Mouse (Mus musculus): ENCODE data around the gene Rogdi. TPM values are rescaled to one million over a fixed set of nuclear protein-coding genes. Genes with fewer than 3 reads are reported as not detected.
A peak's percentile ranks its signal among the peaks of the same experiment; 100 is the strongest.

Rogdi gene
- polyA plus RNA-seq, 1 experiment from 2014 or later = 54.9 TPM

DNA sequence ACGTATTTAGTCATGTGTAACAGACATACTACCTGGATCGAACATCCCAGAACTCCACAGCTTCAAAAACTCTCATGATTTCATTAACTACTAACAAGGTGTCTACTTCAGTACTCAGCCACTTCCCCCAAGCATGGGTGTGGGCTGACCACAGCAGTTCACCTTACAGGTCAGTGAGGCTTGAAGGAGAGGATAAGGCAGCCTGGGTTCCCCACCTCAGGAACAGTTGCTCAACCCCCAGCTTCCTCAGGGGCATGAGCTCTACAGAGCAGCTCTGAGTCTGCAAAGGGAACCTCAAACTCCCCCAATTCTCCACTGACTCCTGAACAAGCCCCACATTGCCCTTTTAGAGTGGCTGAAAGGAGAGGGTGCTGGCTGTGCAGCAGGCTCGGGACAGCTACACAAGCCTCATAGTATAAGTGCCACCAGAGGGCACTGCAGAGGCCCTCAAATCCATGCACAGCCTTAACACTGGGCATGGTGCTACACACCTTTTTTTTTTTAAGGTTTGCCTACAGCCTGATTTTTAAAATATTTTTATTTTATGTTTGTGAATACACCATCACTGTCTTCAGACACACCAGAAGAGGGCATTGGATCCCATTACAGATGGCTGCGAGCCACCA lies 33.5 kb downstream of the Rogdi start:
- H3K27me3 ChIP-seq (replicated peaks) = no peaks in the 10 kb centered on the region
- H3K4me2 ChIP-seq = no peak overlapping the region
- H3K36me3 ChIP-seq = no peaks in the 10 kb centered on the region
- no peaks in the 10 kb centered on the region for H3K9me3 ChIP-seq
- ATAC-seq (ENCODE audit: insufficient read depth, low FRiP score, low read depth) = 0 out of 2 replicates have a peak, but pooled peaks have one; percentile 47
- H3K27ac ChIP-seq = no peak overlapping the region
- H3K4me1 ChIP-seq = no peaks in the 10 kb centered on the region
- WGBS = 72% methylated on average over 4 of the region's 4 CpGs
- no peak overlapping the region for H3K4me3 ChIP-seq (replicated peaks)
- H3K9ac ChIP-seq = no peak overlapping the region

DNA sequence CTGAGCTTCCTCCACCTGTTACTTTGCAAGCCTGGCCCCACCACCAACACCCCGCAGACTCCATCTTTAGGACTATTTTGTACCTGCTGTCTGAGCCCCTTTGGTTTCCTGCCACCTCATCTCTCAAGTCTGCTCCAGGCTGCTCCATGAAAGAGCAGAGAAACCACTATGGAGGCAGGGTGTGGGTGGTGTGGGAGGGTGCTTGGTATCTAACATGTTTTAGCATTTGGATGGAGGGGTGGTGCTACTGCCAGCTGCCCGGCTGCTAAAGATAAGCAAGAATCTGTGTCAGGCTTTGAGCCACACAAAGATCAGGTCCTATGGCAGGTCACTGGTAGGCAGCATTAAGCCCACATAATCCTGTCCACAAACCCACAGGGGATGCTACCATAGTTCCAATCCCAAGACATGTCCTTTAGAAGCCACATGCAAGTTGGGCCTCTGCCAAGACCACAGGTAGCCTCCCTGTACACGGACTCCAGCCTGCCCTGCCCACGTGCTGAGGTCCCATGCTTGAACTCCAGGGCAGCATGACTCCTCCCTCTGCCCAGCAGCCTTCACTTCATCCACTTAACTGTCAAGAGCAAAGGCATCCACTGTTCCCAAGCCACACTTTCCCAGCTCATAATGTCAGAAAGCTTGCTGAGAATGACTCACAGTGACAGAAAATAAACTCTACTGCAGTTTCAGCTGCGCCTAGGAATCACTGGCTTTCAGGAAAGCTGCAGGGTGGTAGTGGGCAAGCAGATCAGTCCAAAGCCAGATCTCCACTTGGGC lies 34.9 kb downstream of the Rogdi start:
- no peaks in the 10 kb centered on the region for H3K27me3 ChIP-seq (replicated peaks)
- H3K9ac ChIP-seq = no peak overlapping the region
- H3K27ac ChIP-seq = no peak overlapping the region
- no peaks in the 10 kb centered on the region for H3K36me3 ChIP-seq
- no peaks in the 10 kb centered on the region for H3K4me1 ChIP-seq
- H3K4me3 ChIP-seq (replicated peaks) = no peak overlapping the region
- H3K4me2 ChIP-seq = no peak overlapping the region
- 43% methylated on average over 5 of the region's 5 CpGs for WGBS
- 0 out of 2 replicates have a peak, but pooled peaks have one; percentile 21 for ATAC-seq (ENCODE audit: insufficient read depth, low FRiP score, low read depth)
- H3K9me3 ChIP-seq = no peaks in the 10 kb centered on the region

DNA sequence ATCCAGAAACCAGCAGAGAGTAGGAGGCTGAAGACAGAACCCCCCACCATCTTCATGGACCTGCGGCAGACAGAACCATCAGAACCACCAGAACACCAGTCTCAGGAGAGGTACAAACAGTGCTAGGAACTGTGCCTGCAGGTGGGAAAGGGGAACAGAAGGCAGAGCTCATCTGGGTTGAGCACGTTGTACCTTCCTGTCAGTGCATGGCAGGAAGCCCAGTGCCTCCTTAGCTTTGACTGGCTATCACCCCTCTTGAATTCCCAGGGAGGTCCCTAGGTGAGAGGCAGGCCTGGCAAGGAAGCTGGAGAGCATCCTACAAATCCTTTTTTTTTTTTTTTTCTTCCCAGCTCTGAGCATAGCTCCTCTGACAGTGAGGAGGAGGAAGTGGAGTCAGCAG lies 37.2 kb downstream of the Rogdi start:
- no peak overlapping the region for H3K4me2 ChIP-seq
- no peaks in the 10 kb centered on the region for H3K27me3 ChIP-seq (replicated peaks)
- no peak overlapping the region for H3K4me3 ChIP-seq (replicated peaks)
- H3K27ac ChIP-seq = no peak overlapping the region
- WGBS = 62% methylated on average over 2 of the region's 2 CpGs
- no peaks in the 10 kb centered on the region for H3K4me1 ChIP-seq
- no peak for ATAC-seq (ENCODE audit: insufficient read depth, low FRiP score, low read depth)
- H3K9me3 ChIP-seq = no peaks in the 10 kb centered on the region
- no peaks in the 10 kb centered on the region for H3K36me3 ChIP-seq
- no peak overlapping the region for H3K9ac ChIP-seq

DNA sequence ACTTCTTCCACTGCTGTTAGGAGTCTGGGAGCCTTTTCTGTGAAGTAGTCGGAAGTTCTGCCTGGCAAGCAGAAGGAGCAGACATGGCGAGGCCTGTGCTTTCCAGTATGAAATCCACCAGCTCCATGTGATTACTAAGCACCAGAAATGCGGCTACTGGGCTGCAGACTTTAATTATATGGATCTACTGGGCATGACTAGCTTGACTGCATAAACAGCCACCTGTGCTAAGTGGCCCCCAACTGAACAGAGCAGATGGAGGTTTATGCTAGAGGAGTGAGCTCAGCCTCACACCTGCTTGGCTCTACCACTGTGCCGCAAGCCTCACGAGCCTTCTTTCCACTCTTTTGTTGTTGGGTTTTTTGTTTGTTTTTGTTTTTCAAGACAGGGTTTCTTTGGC lies 38.8 kb downstream of the Rogdi start:
- H3K27ac ChIP-seq = no peak overlapping the region
- no peaks in the 10 kb centered on the region for H3K27me3 ChIP-seq (replicated peaks)
- H3K4me2 ChIP-seq = no peak overlapping the region
- 90% methylated on average over 5 of the region's 5 CpGs for WGBS
- H3K4me1 ChIP-seq = no peaks in the 10 kb centered on the region
- ATAC-seq (ENCODE audit: insufficient read depth, low FRiP score, low read depth) = no peak
- H3K9me3 ChIP-seq = no peaks in the 10 kb centered on the region
- H3K36me3 ChIP-seq = no peaks in the 10 kb centered on the region
- no peak overlapping the region for H3K9ac ChIP-seq
- H3K4me3 ChIP-seq (replicated peaks) = no peak overlapping the region

- Histone ChIP-seq H3K27me3 (replicated peaks) (no peaks in the 10 kb centered on the region), H3K36me3 (no peaks in the 10 kb centered on the region), H3K9ac (no peak overlapping the region), H3K4me1 (no peaks in the 10 kb centered on the region), H3K27ac (no peak overlapping the region), H3K9me3 (no peaks in the 10 kb centered on the region), H3K4me3 (replicated peaks) (no peak overlapping the region), H3K4me2 (no peak overlapping the region)
- no peak for ATAC-seq (ENCODE audit: insufficient read depth, low FRiP score, low read depth)
- 62% methylated on average over 4 of the region's 4 CpGs for WGBS
These were observed 41.7 kb downstream of the Rogdi start for GRCm38 (mm10) chr16:4971626-4972025.

DNA sequence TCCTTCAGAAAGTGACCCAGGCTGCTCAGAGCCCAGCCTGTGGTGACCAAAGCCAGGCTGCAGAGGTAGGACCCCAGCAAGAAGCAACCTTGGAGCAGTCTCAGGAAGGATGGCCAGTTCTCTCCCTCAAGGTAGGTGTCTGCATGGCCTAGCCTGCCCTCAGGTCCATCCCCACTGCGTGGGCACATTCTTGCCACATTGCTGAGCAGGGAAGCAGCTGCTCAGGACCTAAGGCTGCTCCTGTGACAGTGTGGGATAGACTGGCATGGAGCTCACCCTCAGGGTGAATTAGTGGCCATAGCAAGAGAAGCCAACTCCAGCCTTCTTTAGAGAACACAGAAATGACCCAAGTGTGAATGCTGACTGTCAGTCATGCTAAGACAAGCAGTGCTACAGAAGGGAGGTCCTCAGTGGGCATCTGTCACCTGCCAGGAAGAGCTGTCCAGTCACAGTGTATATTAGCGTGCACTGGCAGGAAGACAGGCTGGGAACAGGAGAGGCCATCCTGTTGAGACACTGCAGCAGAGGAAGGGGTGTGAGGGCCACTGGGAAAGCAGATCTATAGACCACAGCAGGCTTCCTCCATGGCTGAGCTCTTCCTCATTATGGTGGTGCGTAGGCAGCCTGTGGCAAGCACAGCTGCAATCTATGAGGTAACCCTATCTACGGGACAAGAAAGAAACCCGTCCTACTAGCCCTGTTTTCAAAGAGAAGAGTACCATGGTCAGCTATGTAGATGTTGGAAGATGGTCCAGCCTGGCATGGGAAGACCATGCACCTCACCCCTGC lies 44.1 kb downstream of the Rogdi start:
- 77% methylated on average over 5 of the region's 5 CpGs for WGBS
- Histone ChIP-seq H3K27me3 (replicated peaks) (no peaks in the 10 kb centered on the region), H3K27ac (no peak overlapping the region), H3K9me3 (no peaks in the 10 kb centered on the region), H3K9ac (no peak overlapping the region), H3K4me1 (peaks cover 4% of the 10 kb centered on the region), H3K4me2 (no peak overlapping the region), H3K36me3 (no peaks in the 10 kb centered on the region), H3K4me3 (replicated peaks) (no peak overlapping the region)
- no peak for ATAC-seq (ENCODE audit: insufficient read depth, low FRiP score, low read depth)

- ATAC-seq (ENCODE audit: insufficient read depth, low FRiP score, low read depth) = no peak
- Histone ChIP-seq H3K9me3 (no peaks in the 10 kb centered on the region), H3K27me3 (replicated peaks) (no peaks in the 10 kb centered on the region), H3K4me2 (no peak overlapping the region), H3K27ac (no peak overlapping the region), H3K4me3 (replicated peaks) (no peak overlapping the region), H3K4me1 (peaks cover 5% of the 10 kb centered on the region), H3K9ac (no peak overlapping the region), H3K36me3 (no peaks in the 10 kb centered on the region)
- 83% methylated on average over 3 of the region's 3 CpGs for WGBS
These were observed 44.9 kb downstream of the Rogdi start for GRCm38 (mm10) chr16:4968426-4968825.

- no peak overlapping the region for H3K27ac ChIP-seq
- H3K4me2 ChIP-seq = no peak overlapping the region; the same call in 1 of the 2 replicates
- no peaks in the 10 kb centered on the region for H3K27me3 ChIP-seq (replicated peaks)
- no peak overlapping the region for H3K9ac ChIP-seq
- no peaks in the 10 kb centered on the region for H3K36me3 ChIP-seq
- H3K9me3 ChIP-seq = no peaks in the 10 kb centered on the region
- H3K4me3 ChIP-seq (replicated peaks) = peak overlapping the region; percentile 98; the same call in 1 of the 2 replicates
- no peak for ATAC-seq (ENCODE audit: insufficient read depth, low FRiP score, low read depth)
- peaks cover 15% of the 10 kb centered on the region for H3K4me1 ChIP-seq
- 81% methylated on average over 8 of the region's 8 CpGs for WGBS
These were observed 47.8 kb downstream of the Rogdi start for GRCm38 (mm10) chr16:4965392-4966129.

DNA sequence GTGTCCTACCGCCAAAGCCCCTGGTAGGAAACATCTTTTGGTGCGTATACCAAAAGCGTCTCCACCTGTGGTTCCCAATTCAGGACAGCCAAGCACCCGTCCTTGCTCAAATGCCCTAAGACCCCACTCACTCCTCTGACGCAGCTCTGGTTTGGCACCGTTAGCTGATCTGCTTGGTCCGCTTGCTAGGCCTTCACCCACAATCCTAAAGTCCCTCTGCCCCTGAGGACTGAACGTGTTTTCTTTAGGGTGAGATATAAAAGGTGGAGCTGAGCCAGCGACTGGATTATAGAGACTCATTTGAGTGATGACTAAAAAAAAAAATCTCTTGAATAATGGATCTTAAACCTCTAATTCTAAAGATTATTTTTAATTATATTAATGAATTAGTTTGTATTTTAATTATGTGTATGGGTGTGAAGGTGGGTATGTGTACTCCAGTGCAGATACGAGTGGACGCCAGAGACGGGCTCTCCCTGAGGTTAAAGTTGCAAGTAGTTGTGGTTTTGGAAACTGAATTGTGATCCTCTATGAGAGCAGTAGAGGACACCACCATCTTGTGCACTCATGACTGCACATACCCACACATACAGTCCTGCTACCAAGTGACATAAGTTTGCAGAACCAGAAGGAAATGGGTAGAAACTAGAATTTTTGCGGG lies 48.5 kb downstream of the Rogdi start:
- ATAC-seq (ENCODE audit: insufficient read depth, low FRiP score, low read depth) = no peak

GRCm38 (mm10) chr16:4963797-4964709 lies 49.3 kb downstream of the Rogdi start, which contains the start of gene Anks3:
TSS of gene Anks3 (minus strand) at chr16:4964205.
- under 1% methylated on average over 74 of the region's 76 CpGs for WGBS
- ATAC-seq (ENCODE audit: insufficient read depth, low FRiP score, low read depth) = peak; percentile 97
- H3K4me2 ChIP-seq = peak within 1 kb of the TSS; percentile 86
- peaks cover 15% of the 10 kb centered on the region for H3K4me1 ChIP-seq
- H3K27ac ChIP-seq = peak within 1 kb of the TSS; percentile 83
- no peaks in the 10 kb centered on the region for H3K27me3 ChIP-seq (replicated peaks)
- no peaks in the 10 kb centered on the region for H3K9me3 ChIP-seq
- H3K4me3 ChIP-seq (replicated peaks) = peak within 1 kb of the TSS; percentile 98
- H3K9ac ChIP-seq = peak within 1 kb of the TSS; percentile 88
- no peaks in the 10 kb centered on the region for H3K36me3 ChIP-seq

More for the DNA sequence above, 48.5 kb downstream of the Rogdi start:
- peak overlapping the region; percentile 83 for H3K27ac ChIP-seq
- no peaks in the 10 kb centered on the region for H3K27me3 ChIP-seq (replicated peaks)
- no peaks in the 10 kb centered on the region for H3K9me3 ChIP-seq
- WGBS = 20% methylated on average over 13 of the region's 13 CpGs
- H3K4me1 ChIP-seq = peaks cover 15% of the 10 kb centered on the region
- H3K4me2 ChIP-seq = peak overlapping the region; percentile 86
- peak overlapping the region; percentile 49; the same call in 1 of the 2 replicates for H3K9ac ChIP-seq
- no peaks in the 10 kb centered on the region for H3K36me3 ChIP-seq
- peak overlapping the region; percentile 98 for H3K4me3 ChIP-seq (replicated peaks)
